Mouse (Mus musculus) midbrain, embryonic 14.5 days (tissue): ENCODE measurements around the gene Enc1. TPM values are rescaled to one million over a fixed set of nuclear protein-coding genes. Genes with fewer than 3 reads are reported as not detected.

Experiments
- ATAC-seq: fragments of 200-750 bp; cut with Nextera tagmentation; 2 replicates; pipeline ENCODE4 v1.8.0; 2017; ENCODE audit warnings: moderate number of reproducible peaks, moderate library complexity; ENCODE audit not compliant: low FRiP score, low TSS enrichment
- DNase-seq: peaks from one replicate; pipeline ENCODE4 v3.0.0-alpha.2; 2015
- H3K27ac ChIP-seq: fragments of 300-500 bp; sonication (generic); replicated peaks from 2 replicates; pipeline ENCODE4 v1.5.1; 2014; ENCODE audit warnings: mild to moderate bottlenecking, low read depth, low read length, moderate library complexity
- H3K27me3 ChIP-seq: fragments of 300-500 bp; sonication (generic); 2 replicates; pipeline ENCODE4 v1.6.1; 2014; ENCODE audit warnings: low read length, control low read depth, mixed read lengths; ENCODE audit not compliant: control insufficient read depth, insufficient read depth
- H3K36me3 ChIP-seq: fragments of 300-500 bp; sonication (generic); 2 replicates; pipeline ENCODE4 v1.6.1; 2014; ENCODE audit warnings: low read length, control low read depth; ENCODE audit not compliant: control insufficient read depth, insufficient read depth
- H3K4me1 ChIP-seq: fragments of 300-500 bp; sonication (generic); 2 replicates; pipeline ENCODE4 v1.6.1; 2014; ENCODE audit warnings: mild to moderate bottlenecking, antibody characterized with exemption, low read length, control low read depth; ENCODE audit not compliant: control insufficient read depth, insufficient read depth
- H3K4me2 ChIP-seq: fragments of 300-500 bp; sonication (generic); 2 replicates; pipeline ENCODE4 v1.6.1; 2014; ENCODE audit warnings: mild to moderate bottlenecking, low read length, moderate library complexity
- H3K4me3 ChIP-seq: fragments of 300-500 bp; sonication (generic); replicated peaks from 2 replicates; pipeline ENCODE4 v1.5.1; 2014; ENCODE audit warnings: low read depth, low read length
- H3K9ac ChIP-seq: fragments of 300-500 bp; sonication (generic); replicated peaks from 2 replicates; pipeline ENCODE4 v1.6.1; 2014; ENCODE audit warnings: mild to moderate bottlenecking, low read length, moderate library complexity
- H3K9me3 ChIP-seq: fragments of 300-500 bp; sonication (generic); 2 replicates; pipeline ENCODE4 v1.6.1; 2016; ENCODE audit warnings: low read length, control low read depth, mixed read lengths; ENCODE audit not compliant: control insufficient read depth
- WGBS: fragments of 180-500 bp; shearing (Covaris S2); extraction: QIAGEN DNeasy Blood & Tissue Kit; methylation state at CpG from one replicate; pipeline ENCODE4 v1.1.7; 2014; 5-methylcytosine and 5-hydroxymethylcytosine counted together
- polyA plus RNA-seq: library from polyadenylated mRNA; unstranded; fragments of >200 nt; fragmentation: Nextera tagmentation; extraction: Ambion mirVana; gene quantifications from 2 replicates; pipeline ENCODE4 v1.2.1, GENCODE M21; 2014

The Enc1 gene
- polyA plus RNA-seq, 1 experiment from 2014 or later = 94.2 TPM

GRCm38 (mm10) chr13:97243962-97244711 is 3.2 kb downstream of the Enc1 start:
- H3K4me2 ChIP-seq = peak overlapping the region; percentile 89
- peak overlapping the region; percentile 89 for H3K9ac ChIP-seq
- H3K36me3 ChIP-seq = peaks cover 40% of the 10 kb centered on the region
- DNase-seq (peak; percentile 50), ATAC-seq (no peak)
- 22% methylated on average over 15 of the region's 15 CpGs for whole genome bisulfite sequencing
- H3K9me3 ChIP-seq = no peaks in the 10 kb centered on the region
- H3K27me3 ChIP-seq = no peaks in the 10 kb centered on the region
- peak overlapping the region; percentile 61 for H3K27ac ChIP-seq
- H3K4me1 ChIP-seq = peaks cover 64% of the 10 kb centered on the region
- H3K4me3 ChIP-seq = peak overlapping the region; percentile 86

DNA sequence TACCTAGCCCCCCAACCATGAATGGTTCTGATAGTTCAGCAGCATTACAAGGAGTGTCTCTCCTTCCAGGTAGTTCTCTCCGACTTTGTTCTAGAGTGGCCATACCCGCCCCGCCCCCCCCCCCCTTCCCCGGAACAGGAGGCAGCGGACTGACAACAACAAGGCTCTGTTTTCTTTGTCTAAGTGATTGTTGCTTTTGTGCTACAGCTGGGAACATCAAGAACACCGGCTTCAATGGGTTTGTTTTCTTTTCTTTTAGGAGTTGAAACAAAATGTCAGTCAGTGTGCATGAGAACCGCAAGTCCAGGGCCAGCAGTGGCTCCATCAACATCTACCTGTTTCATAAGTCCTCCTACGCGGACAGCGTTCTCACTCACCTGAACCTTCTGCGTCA is 3.8 kb downstream of the Enc1 start:
- Histone ChIP-seq H3K27me3 (no peaks in the 10 kb centered on the region), H3K4me3 (peak overlapping the region; percentile 86), H3K9ac (peak overlapping the region; percentile 89; the same call in 1 of the 2 replicates), H3K36me3 (peaks cover 40% of the 10 kb centered on the region), H3K9me3 (no peaks in the 10 kb centered on the region), H3K27ac (0 out of 2 replicates have a peak overlapping the region, but pooled peaks have one; percentile 61), H3K4me2 (peak overlapping the region; percentile 89), H3K4me1 (peaks cover 64% of the 10 kb centered on the region)
- DNase-seq (no peak), ATAC-seq (no peak)
- WGBS = 53% methylated on average over 11 of the region's 11 CpGs

GRCm38 (mm10) chr13:97245157-97245556 is 4.3 kb downstream of the Enc1 start:
- peak overlapping the region; percentile 37; the same call in 1 of the 2 replicates for H3K27ac ChIP-seq
- DNase-seq = no peak
- no peak for ATAC-seq

DNA sequence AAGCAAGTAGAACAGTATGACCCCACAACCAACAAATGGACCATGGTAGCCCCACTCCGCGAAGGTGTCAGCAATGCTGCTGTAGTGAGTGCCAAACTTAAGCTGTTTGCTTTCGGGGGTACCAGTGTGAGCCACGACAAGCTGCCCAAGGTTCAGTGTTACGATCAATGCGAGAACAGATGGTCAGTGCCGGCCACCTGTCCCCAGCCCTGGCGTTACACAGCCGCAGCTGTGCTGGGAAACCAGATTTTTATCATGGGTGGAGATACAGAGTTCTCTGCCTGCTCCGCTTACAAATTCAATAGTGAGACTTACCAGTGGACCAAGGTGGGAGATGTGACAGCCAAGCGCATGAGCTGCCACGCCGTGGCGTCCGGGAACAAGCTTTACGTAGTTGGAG is 5.3 kb downstream of the Enc1 start:
- peaks cover 47% of the 10 kb centered on the region for H3K36me3 ChIP-seq
- H3K27me3 ChIP-seq = no peaks in the 10 kb centered on the region
- no peak overlapping the region for H3K27ac ChIP-seq
- no peak for DNase-seq
- no peaks in the 10 kb centered on the region for H3K9me3 ChIP-seq
- no peak overlapping the region for H3K9ac ChIP-seq
- H3K4me3 ChIP-seq = peak overlapping the region; percentile 3; the same call in 1 of the 2 replicates
- H3K4me2 ChIP-seq = peak overlapping the region; percentile 89
- ATAC-seq = no peak
- peaks cover 78% of the 10 kb centered on the region for H3K4me1 ChIP-seq
- WGBS = 71% methylated on average over 16 of the region's 16 CpGs

More at GRCm38 (mm10) chr13:97245157-97245556, 4.3 kb downstream of the Enc1 start:
- Histone ChIP-seq H3K4me1 (peaks cover 68% of the 10 kb centered on the region), H3K27me3 (no peaks in the 10 kb centered on the region), H3K4me3 (peak overlapping the region; percentile 86), H3K9me3 (no peaks in the 10 kb centered on the region), H3K9ac (0 out of 2 replicates have a peak overlapping the region, but pooled peaks have one; percentile 89), H3K4me2 (peak overlapping the region; percentile 89), H3K36me3 (peaks cover 40% of the 10 kb centered on the region)
- WGBS = 90% methylated on average over 12 of the region's 12 CpGs

GRCm38 (mm10) chr13:97247754-97248153 is 6.8 kb downstream of the Enc1 start:
- H3K36me3 ChIP-seq = peaks cover 55% of the 10 kb centered on the region
- WGBS = 51% methylated on average over 4 of the region's 4 CpGs
- no peak overlapping the region for H3K9ac ChIP-seq
- H3K9me3 ChIP-seq = no peaks in the 10 kb centered on the region
- ATAC-seq = no peak
- H3K27me3 ChIP-seq = no peaks in the 10 kb centered on the region
- H3K27ac ChIP-seq = no peak overlapping the region
- H3K4me3 ChIP-seq = peak overlapping the region; percentile 14; the same call in 1 of the 2 replicates
- H3K4me1 ChIP-seq = peaks cover 94% of the 10 kb centered on the region
- H3K4me2 ChIP-seq = peak overlapping the region; percentile 89
- DNase-seq = no peak

DNA sequence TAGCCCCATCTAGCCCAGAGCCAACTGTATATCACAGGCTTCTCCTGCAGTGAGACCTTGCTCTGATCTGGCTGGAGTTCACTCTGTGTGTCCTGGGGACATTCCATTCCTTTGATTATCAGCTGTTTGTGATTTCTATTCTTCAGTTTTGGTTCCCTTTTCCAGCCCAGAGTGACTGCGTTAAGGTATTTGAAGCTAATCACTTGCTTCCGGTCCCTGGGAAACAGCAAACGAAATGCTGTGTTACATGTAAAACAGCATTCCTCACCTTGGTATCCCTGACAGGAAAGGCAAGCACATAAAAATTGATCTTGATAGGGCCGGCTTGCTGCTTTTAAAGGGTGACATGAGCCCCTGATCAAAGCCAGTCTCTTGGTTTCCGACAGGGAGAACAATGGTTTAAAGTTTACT is 8.2 kb downstream of the Enc1 start:
- peak overlapping the region; percentile 89 for H3K4me2 ChIP-seq
- peaks cover 98% of the 10 kb centered on the region for H3K4me1 ChIP-seq
- 6% methylated on average over 5 of the region's 5 CpGs for WGBS
- peaks cover 55% of the 10 kb centered on the region for H3K36me3 ChIP-seq
- H3K4me3 ChIP-seq = peak overlapping the region; percentile 16; the same call in 1 of the 2 replicates
- peak overlapping the region; percentile 14; the same call in 1 of the 2 replicates for H3K27ac ChIP-seq
- H3K27me3 ChIP-seq = no peaks in the 10 kb centered on the region
- no peak for ATAC-seq
- H3K9ac ChIP-seq = peak overlapping the region; percentile 20; the same call in 1 of the 2 replicates
- no peaks in the 10 kb centered on the region for H3K9me3 ChIP-seq
- no peak for DNase-seq

DNA sequence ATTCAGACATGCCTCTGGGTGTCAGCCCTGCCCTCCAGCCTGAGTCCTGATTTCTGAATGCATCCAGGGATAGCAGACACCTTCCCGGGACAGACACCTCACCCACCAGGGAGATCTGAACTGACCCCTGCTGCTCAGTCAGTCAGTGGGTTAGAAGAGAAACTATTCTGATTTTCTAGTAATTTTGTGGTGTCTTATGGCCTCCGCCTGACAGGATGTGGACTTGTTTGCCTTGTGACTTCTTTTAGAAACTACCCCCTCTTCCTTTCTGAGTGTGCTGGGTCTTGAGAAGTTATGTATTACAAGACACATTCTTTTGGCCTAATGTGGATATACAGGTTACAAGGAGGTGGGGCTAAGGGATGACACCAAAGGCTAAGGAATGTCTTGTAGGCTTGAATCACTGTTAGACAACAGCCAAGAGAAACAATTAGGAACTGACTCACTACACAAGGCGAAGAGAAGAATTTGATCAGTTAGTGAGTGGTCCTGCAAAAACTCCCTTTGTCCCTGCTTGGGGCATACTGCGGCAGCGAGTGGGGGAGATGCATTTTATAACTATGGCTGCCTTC is 8.7 kb downstream of the Enc1 start:
- Histone ChIP-seq H3K36me3 (peaks cover 55% of the 10 kb centered on the region), H3K4me1 (peaks cover 95% of the 10 kb centered on the region), H3K4me3 (0 out of 2 replicates have a peak overlapping the region, but pooled peaks have one; percentile 16), H3K27me3 (no peaks in the 10 kb centered on the region), H3K9me3 (no peaks in the 10 kb centered on the region), H3K27ac (peak overlapping the region; percentile 20; the same call in 1 of the 2 replicates), H3K9ac (peak overlapping the region; percentile 20; the same call in 1 of the 2 replicates), H3K4me2 (peak overlapping the region; percentile 89)
- 28% methylated on average over 5 of the region's 5 CpGs for WGBS
- DNase-seq (no peak), ATAC-seq (no peak)

- Histone ChIP-seq H3K4me1 (peaks cover 92% of the 10 kb centered on the region), H3K36me3 (peaks cover 51% of the 10 kb centered on the region), H3K4me2 (peak overlapping the region; percentile 89), H3K9me3 (no peaks in the 10 kb centered on the region), H3K9ac (no peak overlapping the region), H3K4me3 (no peak overlapping the region), H3K27ac (0 out of 2 replicates have a peak overlapping the region, but pooled peaks have one; percentile 20), H3K27me3 (no peaks in the 10 kb centered on the region)
- ATAC-seq (no peak), DNase-seq (peak; percentile 44)
- WGBS = 22% methylated on average over 5 of the region's 5 CpGs
Measured at GRCm38 (mm10) chr13:97250148-97250547, 9.2 kb downstream of the Enc1 start.
